Mouse (Mus musculus): ENCODE results near the gene Zfp143.

- TF ChIP-seq CTCF (IDR thresholded peaks at IDR 0.05; ENCODE audit: low read depth), result no peak
- TF ChIP-seq EP300 (IDR thresholded peaks at IDR 0.05; ENCODE audit: low read depth), result no peak
Measured at GRCm38 (mm10) chr7:110018631-110019482, 42.2 kb upstream of the Zfp143 start.
